Comparison of ENCODE assay signal across 11 mouse cellular contexts in genomic region chr19:57803483-57803820, GRCm38 (mm10).
"Had no signal": no experiment of that assay in that cellular context is flagged by ENCODE, and none has a peak within 500 bp of the region (broad histone marks: within the 10 kb centered on the region; RNA-seq: fewer than 3 reads in every experiment).

No protein-coding gene starts in this region.

- H3K4me3 ChIP-seq: left cerebral cortex, adult 2 months; liver, embryonic 13.5 days; midbrain, embryonic 13.5 days; stomach, embryonic 15.5 days had no signal

- H3K4me2 ChIP-seq: liver, embryonic 13.5 days; midbrain, embryonic 13.5 days; stomach, embryonic 15.5 days had no signal

- H3K4me1 ChIP-seq: liver, embryonic 13.5 days; midbrain, embryonic 13.5 days had no signal

- H3K27me3 ChIP-seq: liver, embryonic 13.5 days; midbrain, embryonic 13.5 days; stomach, embryonic 15.5 days had no signal

- ATAC-seq: intestine, embryonic 16.5 days; liver, postnatal 0 days; midbrain, embryonic 13.5 days had no signal

- H3K9ac ChIP-seq: liver, embryonic 13.5 days; liver, postnatal 0 days; midbrain, embryonic 13.5 days; stomach, embryonic 15.5 days had no signal

- H3K9me3 ChIP-seq: liver, embryonic 13.5 days; midbrain, embryonic 13.5 days; stomach, embryonic 15.5 days had no signal

- DNase-seq: kidney, postnatal 10 days; liver; liver, embryonic 13.5 days; liver, postnatal 0 days; lung, postnatal 14 days; right cerebral cortex, postnatal 14 days; thymus, postnatal 4 days had no signal

- H3K36me3 ChIP-seq: liver, embryonic 13.5 days; midbrain, embryonic 13.5 days; stomach, embryonic 15.5 days had no signal

- H3K27ac ChIP-seq: liver, embryonic 13.5 days; midbrain, embryonic 13.5 days had no signal
